Mouse (Mus musculus) hindbrain, embryonic 15.5 days (tissue): ENCODE results near the gene Pygb. TPM values are rescaled to one million over a fixed set of nuclear protein-coding genes. Genes with fewer than 3 reads are reported as not detected.

ENCODE experiments used
- polyA plus RNA-seq: library from polyadenylated mRNA; unstranded; fragments of >200 nt; fragmentation: Nextera tagmentation; extraction: Ambion mirVana; gene quantifications from 2 replicates; pipeline ENCODE4 v1.2.1, GENCODE M21; 2015

The Pygb gene
- polyA plus RNA-seq, 1 experiment from 2014 or later, result 149 TPM

Other genes starting within 250 kb of the Pygb start
- gene Cst7, start 216.3 kb upstream of the Pygb start, polyA plus RNA-seq, result 0.26 and 0.60 TPM in 2 replicates
- 40.3 and 43.5 TPM in 2 replicates for gene Apmap, start 178.2 kb upstream of the Pygb start, polyA plus RNA-seq
- 15.0 and 19.8 TPM in 2 replicates for gene Acss1, start 118.2 kb upstream of the Pygb start, polyA plus RNA-seq
- 0.09 and 0.13 TPM in 2 replicates for gene Vsx1, start 97.4 kb upstream of the Pygb start, polyA plus RNA-seq
- gene Entpd6, start 37.7 kb upstream of the Pygb start, polyA plus RNA-seq, result 71.6 and 76.3 TPM in 2 replicates
- 136 and 137 TPM in 2 replicates for gene Abhd12, start 118.0 kb downstream of the Pygb start, polyA plus RNA-seq
- gene Gins1, start 118.7 kb downstream of the Pygb start, polyA plus RNA-seq, result 14.8 and 16.1 TPM in 2 replicates